Mouse (Mus musculus): ENCODE measurements around the gene Tssk6.
"Not testable (repeated sequence)": the region's sequence is repeated elsewhere in the genome, so short reads cannot be mapped to it uniquely, and the experiment has no call there.

The Tssk6 gene

GRCm38 (mm10) chr8:69919876-69920662 lies 18.1 kb downstream of the Tssk6 start:
- peak; percentile 89 to 90 for DNase-seq

- DNase-seq = peak; percentile 54 to 60
Measured at GRCm38 (mm10) chr8:69921141-69921540, 19.2 kb downstream of the Tssk6 start.

GRCm38 (mm10) chr8:69923986-69924385 lies 22.0 kb downstream of the Tssk6 start:
- DNase-seq = no peak

- DNase-seq = peak; percentile 50 to 58
Measured at GRCm38 (mm10) chr8:69926901-69927300, 24.9 kb downstream of the Tssk6 start.

GRCm38 (mm10) chr8:69933811-69934210 lies 31.8 kb downstream of the Tssk6 start:
- DNase-seq = no peak

GRCm38 (mm10) chr8:69934582-69934981 lies 32.6 kb downstream of the Tssk6 start:
- DNase-seq = no peak

GRCm38 (mm10) chr8:69935431-69935830 lies 33.4 kb downstream of the Tssk6 start:
- DNase-seq = no peak

- peak; percentile 65 to 89 for DNase-seq
Measured at GRCm38 (mm10) chr8:69936050-69936794, 34.2 kb downstream of the Tssk6 start.

- DNase-seq = no peak
Measured at GRCm38 (mm10) chr8:69937466-69937865, 35.5 kb downstream of the Tssk6 start.

- DNase-seq = no peak
Measured at GRCm38 (mm10) chr8:69938245-69938982, 36.4 kb downstream of the Tssk6 start.

GRCm38 (mm10) chr8:69939633-69940032 lies 37.6 kb downstream of the Tssk6 start:
- peak; percentile 74 to 85 for DNase-seq

GRCm38 (mm10) chr8:69940386-69940785 lies 38.4 kb downstream of the Tssk6 start:
- DNase-seq = no peak

GRCm38 (mm10) chr8:69942495-69942894 lies 40.5 kb downstream of the Tssk6 start:
- DNase-seq = not testable (repeated sequence)

- DNase-seq = peak in 1 of 2 experiments; percentile 42
Measured at GRCm38 (mm10) chr8:69950300-69950699, 48.3 kb downstream of the Tssk6 start.

Measured in kidney, postnatal 36 days (tissue).